ENCODE assay signal across 25 mouse cellular contexts in the genomic region with DNA sequence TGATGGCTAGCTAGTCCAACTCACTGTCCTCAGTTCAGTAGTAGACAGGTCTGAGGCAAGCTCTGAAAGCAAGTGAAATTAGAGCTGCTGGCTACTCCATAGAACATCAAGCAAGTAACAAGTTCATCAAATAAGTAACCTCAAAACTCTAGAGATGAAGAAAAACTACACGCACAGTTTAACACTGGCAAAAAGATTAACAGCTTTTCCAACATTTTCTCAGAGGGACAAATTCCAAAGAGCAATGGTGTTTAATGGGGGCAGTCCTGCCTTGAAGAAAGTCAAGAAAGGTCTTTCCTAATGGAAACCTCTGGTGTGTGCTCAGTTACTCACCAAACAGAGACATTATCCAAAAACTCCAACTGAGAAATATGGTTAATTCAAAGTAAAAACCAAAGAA. TPM values are rescaled to one million over a fixed set of nuclear protein-coding genes. Genes with fewer than 3 reads are reported as not detected.
"Had no signal": no experiment of that assay in that cellular context is flagged by ENCODE, and none has a peak within 500 bp of the region (broad histone marks: within the 10 kb centered on the region; RNA-seq: fewer than 3 reads in every experiment).

No protein-coding gene starts in this region.

- H3K4me2 ChIP-seq: heart, embryonic 13.5 days; heart, embryonic 15.5 days; hindbrain, embryonic 13.5 days; hindbrain, embryonic 15.5 days; limb, embryonic 13.5 days; limb, embryonic 15.5 days; liver, embryonic 12.5 days had no signal

- H3K27me3 ChIP-seq: heart, embryonic 13.5 days; heart, embryonic 15.5 days; hindbrain, embryonic 13.5 days; hindbrain, embryonic 15.5 days; limb, embryonic 13.5 days; limb, embryonic 15.5 days; liver, embryonic 12.5 days had no signal

- H3K4me3 ChIP-seq: heart, embryonic 10.5 days; heart, embryonic 13.5 days; heart, embryonic 15.5 days; hindbrain, embryonic 13.5 days; hindbrain, embryonic 15.5 days; limb, embryonic 13.5 days; limb, embryonic 15.5 days; liver, embryonic 12.5 days had no signal

- DNase-seq: gastrocnemius, postnatal 14 days; gastrocnemius, postnatal 36 days; heart, adult 18-20 months; heart, postnatal 14 days; heart, postnatal 36 days; kidney, adult 11 months; kidney, postnatal 10 days; layer of hippocampus, adult 9-11 months; layer of hippocampus, postnatal 36 days; left cerebral cortex, postnatal 4 days had no signal

- H3K9ac ChIP-seq: heart, embryonic 13.5 days; heart, embryonic 15.5 days; hindbrain, embryonic 13.5 days; hindbrain, embryonic 15.5 days; limb, embryonic 13.5 days; limb, embryonic 15.5 days; liver, embryonic 12.5 days; liver, embryonic 14.5 days had no signal

- H3K4me1 ChIP-seq: heart, embryonic 10.5 days; heart, embryonic 13.5 days; heart, embryonic 15.5 days; hindbrain, embryonic 13.5 days; hindbrain, embryonic 15.5 days; limb, embryonic 13.5 days; limb, embryonic 15.5 days; liver, embryonic 12.5 days had no signal

- H3K9me3 ChIP-seq: heart, embryonic 10.5 days; heart, embryonic 13.5 days; heart, embryonic 15.5 days; hindbrain, embryonic 13.5 days; hindbrain, embryonic 15.5 days; limb, embryonic 13.5 days; limb, embryonic 15.5 days; liver, embryonic 12.5 days had no signal

- ATAC-seq: hindbrain, postnatal 0 days; intestine, embryonic 16.5 days; liver, embryonic 12.5 days had no signal

- H3K27ac ChIP-seq: heart, embryonic 10.5 days; heart, embryonic 13.5 days; heart, embryonic 15.5 days; hindbrain, embryonic 13.5 days; hindbrain, embryonic 15.5 days; hindbrain, postnatal 0 days; limb, embryonic 13.5 days; limb, embryonic 15.5 days; liver, embryonic 12.5 days; liver, embryonic 14.5 days had no signal

RNA-seq across cellular contexts. Expression of a gene that starts 36.0 kb away (rescaled TPM):
- polyA plus RNA-seq: heart, embryonic 10.5 days; heart, embryonic 13.5 days; heart, embryonic 15.5 days; heart, postnatal 0 days; intestine, embryonic 14.5 days; intestine, embryonic 16.5 days; kidney, embryonic 16.5 days; liver, adult 2 months; liver, embryonic 12.5 days; liver, embryonic 14.5 days had no signal
